Mouse (Mus musculus) inflammation-experienced regulatory T-cells, adult 6 months (primary cell): Measurements from ENCODE around the gene Mllt6. TPM values are rescaled to one million over a fixed set of nuclear protein-coding genes. Genes with fewer than 3 reads are reported as not detected.
"Not testable (repeated sequence)": the region's sequence is repeated elsewhere in the genome, so short reads cannot be mapped to it uniquely, and the experiment has no call there.

Experiments
- ATAC-seq: one replicate; pipeline ENCODE4 v1.8.0; 2017
- polyA plus RNA-seq, 3 experiments: library from polyadenylated mRNA; unstranded; fragments of 100-300 nt; shearing (Covaris generic); gene quantifications; one replicate each; pipeline ENCODE4 v1.2.1; 2017

Mllt6 gene
- polyA plus RNA-seq, 3 experiments from 2014 or later, result 13.4 to 17.0 (median 14.6) TPM

DNA sequence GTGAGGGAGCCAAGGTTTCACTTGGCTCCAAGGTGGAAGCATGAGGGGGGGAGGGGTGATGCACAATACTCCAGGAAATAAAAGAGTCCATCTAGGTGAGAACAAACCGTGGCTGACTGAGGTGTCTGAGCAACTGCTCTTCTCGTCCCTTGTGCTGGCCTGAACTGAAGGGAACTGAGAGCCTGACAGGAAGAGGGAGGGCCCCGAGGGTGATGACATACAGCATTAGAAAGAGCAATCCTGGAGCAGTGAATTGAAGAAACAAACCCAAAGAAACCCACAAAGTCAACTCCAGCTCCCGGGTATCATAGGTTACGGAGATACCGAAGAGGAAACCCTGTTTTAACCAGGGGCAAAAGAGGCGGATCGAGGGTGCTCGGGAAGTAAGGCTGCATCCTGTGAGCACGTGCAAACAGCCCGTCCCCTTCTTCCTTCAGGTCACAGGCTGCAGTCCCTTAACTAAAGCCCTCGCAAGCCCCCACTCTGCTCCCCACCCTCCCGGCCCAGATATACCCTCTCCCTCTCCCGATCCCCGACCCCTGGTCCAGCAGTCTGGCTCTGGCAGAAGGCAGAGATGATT lies 55.2 kb downstream of the Mllt6 start:
- no peak for ATAC-seq

- peak; percentile 58 for ATAC-seq
Measured at GRCm38 (mm10) chr11:97719041-97719440, 55.8 kb downstream of the Mllt6 start.

DNA sequence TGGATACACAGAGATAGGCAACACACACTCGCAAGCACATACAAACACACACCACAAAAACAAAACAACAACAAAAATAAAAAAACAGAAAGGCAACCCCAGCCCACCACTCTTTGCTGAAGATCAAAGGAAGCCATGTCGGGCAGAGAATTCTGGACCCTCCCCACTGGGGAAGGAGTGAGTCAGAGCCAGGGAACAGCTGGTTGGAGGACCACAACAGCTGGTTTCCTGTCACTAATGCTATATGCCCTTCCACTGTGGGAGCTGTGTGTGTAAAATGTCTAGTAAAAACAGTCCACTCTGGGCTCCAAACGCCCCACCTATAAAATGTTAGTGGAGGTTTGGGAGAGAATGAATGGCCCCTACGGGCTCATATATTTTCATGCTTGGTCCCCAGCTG lies 58.1 kb downstream of the Mllt6 start:
- ATAC-seq, result no peak

GRCm38 (mm10) chr11:97723709-97724108 lies 60.5 kb downstream of the Mllt6 start:
- no peak for ATAC-seq

- ATAC-seq, result peak; percentile 98
Measured at GRCm38 (mm10) chr11:97728311-97728710, 65.1 kb downstream of the Mllt6 start.

DNA sequence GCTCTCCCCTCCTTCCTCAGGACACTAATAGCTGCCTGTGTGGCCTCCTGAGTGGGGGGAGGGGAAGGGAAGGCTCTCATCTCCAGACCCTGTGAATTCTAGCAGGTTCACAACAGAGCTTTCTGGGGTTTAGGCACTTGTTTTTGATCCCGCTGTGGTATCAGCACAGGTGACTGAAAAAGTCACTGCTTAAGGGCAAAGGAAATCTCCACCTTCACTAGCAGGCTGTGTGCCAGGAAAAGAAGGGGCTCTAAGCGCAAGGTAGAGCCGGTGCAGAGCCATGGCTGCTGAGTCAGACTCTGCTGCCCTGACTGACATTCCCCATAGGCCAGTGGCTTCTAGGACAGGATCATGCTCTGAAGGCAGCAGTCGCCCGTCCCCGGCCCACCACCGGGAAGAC lies 65.5 kb downstream of the Mllt6 start:
- peak; percentile 51 for ATAC-seq

DNA sequence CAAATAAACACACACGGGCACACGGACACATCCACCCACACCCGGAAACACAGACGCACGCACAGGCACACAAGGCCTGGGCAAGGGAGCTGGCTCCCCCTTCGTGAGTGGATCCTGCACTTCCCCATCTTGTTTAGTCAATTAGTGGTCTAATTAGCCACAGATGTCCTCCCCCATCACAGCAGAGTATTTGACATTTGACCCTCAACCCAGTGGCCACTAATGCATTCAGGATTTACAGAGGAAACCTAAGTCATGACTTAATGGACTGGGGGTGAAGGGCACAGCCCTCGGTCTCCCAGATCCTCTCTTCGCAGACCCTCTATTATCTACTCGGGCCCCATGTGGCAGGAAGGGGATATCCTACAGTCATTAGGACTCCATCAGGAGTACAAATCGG lies 70.5 kb downstream of the Mllt6 start:
- ATAC-seq, result no peak

GRCm38 (mm10) chr11:97734810-97735209 lies 71.6 kb downstream of the Mllt6 start:
- ATAC-seq, result not testable (repeated sequence)

Other genes starting within 250 kb of the Mllt6 start
- gene Arhgap23, start 247.9 kb upstream of the Mllt6 start, polyA plus RNA-seq, result not detected
- not detected for gene 4933428G20Rik, start 163.1 kb upstream of the Mllt6 start, polyA plus RNA-seq
- gene Srcin1, start 87.2 kb upstream of the Mllt6 start, polyA plus RNA-seq, result not detected
- gene Epop, start 33.7 kb upstream of the Mllt6 start, polyA plus RNA-seq, result under 1 TPM; 0.24 to 0.48 (median 0.45) TPM
- 100 to 1,000 TPM in 1 of 3 experiments, 10 to 100 TPM in 2; 69.0 to 129 (median 86.9) TPM for gene Cisd3, start 22.4 kb downstream of the Mllt6 start, polyA plus RNA-seq
- gene Pcgf2, start 37.1 kb downstream of the Mllt6 start, polyA plus RNA-seq, result 1 to 10 TPM; 4.6 to 6.9 (median 5.4) TPM
- gene Psmb3, start 40.0 kb downstream of the Mllt6 start, polyA plus RNA-seq, result 100 to 1,000 TPM; 461 to 576 (median 475) TPM
- gene Pip4k2b, start 81.3 kb downstream of the Mllt6 start, polyA plus RNA-seq, result 1 to 10 TPM; 2.4 to 2.9 (median 2.6) TPM
- gene Cwc25, start 103.1 kb downstream of the Mllt6 start, polyA plus RNA-seq, result 10 to 100 TPM; 23.0 to 28.1 (median 23.0) TPM
- gene 1700001P01Rik, start 112.5 kb downstream of the Mllt6 start, polyA plus RNA-seq, result under 1 TPM in 1 of 3 experiments, not detected in 2; 0.56 TPM
- 1,000 to 10,000 TPM in 2 of 3 experiments, 100 to 1,000 TPM in 1; 686 to 1,148 (median 1,072) TPM for gene Rpl23, start 119.0 kb downstream of the Mllt6 start, polyA plus RNA-seq
- 10 to 100 TPM; 38.6 to 64.7 (median 40.7) TPM for gene Lasp1, start 135.6 kb downstream of the Mllt6 start, polyA plus RNA-seq
- 1 to 10 TPM; 2.1 to 3.0 (median 2.3) TPM for gene B230217C12Rik, start 177.4 kb downstream of the Mllt6 start, polyA plus RNA-seq
- 1 to 10 TPM in 1 of 3 experiments, under 1 TPM in 1, not detected in 1; 0.54 to 1.0 TPM for gene Fbxo47, start 220.7 kb downstream of the Mllt6 start, polyA plus RNA-seq